Mouse (Mus musculus): ENCODE results near the gene Rpgrip1.

The Rpgrip1 gene

DNA sequence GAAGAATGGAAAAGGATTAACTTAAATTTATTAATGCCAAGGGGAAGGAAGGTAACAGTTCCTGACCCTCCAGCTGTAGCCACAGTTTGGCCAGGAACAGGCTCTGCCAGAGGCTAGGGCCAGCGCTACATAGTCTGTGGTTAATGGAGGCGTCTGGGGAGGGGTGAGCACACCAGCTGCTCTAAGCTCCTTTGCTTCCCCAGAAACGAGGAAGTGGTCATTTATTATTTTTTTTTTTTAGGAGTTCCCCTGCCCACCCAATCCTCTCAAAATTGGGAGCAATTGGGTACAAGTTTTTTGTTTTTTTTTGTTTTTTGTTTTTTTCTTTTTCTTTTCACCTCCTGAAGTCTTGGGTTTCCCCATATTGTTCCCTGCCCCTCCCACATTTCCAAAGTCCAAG, 87.6 kb downstream of the Rpgrip1 start:
- DNase-seq (ENCODE audit: low spot score), result no peak

GRCm38 (mm10) chr14:52199412-52199811, 88.9 kb downstream of the Rpgrip1 start:
- no peak for DNase-seq (ENCODE audit: low spot score)
